Mouse (Mus musculus) neural tube, embryonic 12.5 days (tissue): ENCODE results near the gene Ccl7. TPM values are rescaled to one million over a fixed set of nuclear protein-coding genes. Genes with fewer than 3 reads are reported as not detected.

Source experiments
- ATAC-seq: fragments of 200-750 bp; cut with Nextera tagmentation; 2 replicates; pipeline ENCODE4 v1.8.0; 2017; ENCODE audit warnings: low read depth, mild to moderate bottlenecking, moderate TSS enrichment, moderate library complexity; ENCODE audit not compliant: low FRiP score
- H3K27ac ChIP-seq: fragments of 300-500 bp; sonication (generic); 2 replicates; pipeline ENCODE4 v1.5.1; 2016
- H3K27me3 ChIP-seq: fragments of 300-500 bp; sonication (generic); replicated peaks from 2 replicates; pipeline ENCODE4 v1.6.1; 2016; ENCODE audit warnings: mild to moderate bottlenecking
- H3K36me3 ChIP-seq: fragments of 300-500 bp; sonication (generic); 2 replicates; pipeline ENCODE4 v1.6.1; 2016; ENCODE audit warnings: mild to moderate bottlenecking
- H3K4me1 ChIP-seq: fragments of 300-500 bp; sonication (generic); 2 replicates; pipeline ENCODE4 v1.6.1; 2016
- H3K4me2 ChIP-seq: fragments of 300-500 bp; sonication (generic); replicated peaks from 2 replicates; pipeline ENCODE4 v1.6.1; 2016; ENCODE audit warnings: mild to moderate bottlenecking
- H3K4me3 ChIP-seq: fragments of 300-500 bp; sonication (generic); 2 replicates; pipeline ENCODE4 v1.5.1; 2016
- H3K9ac ChIP-seq: fragments of 300-500 bp; sonication (generic); 2 replicates; pipeline ENCODE4 v1.6.1; 2016; ENCODE audit warnings: mild to moderate bottlenecking
- H3K9me3 ChIP-seq: fragments of 300-500 bp; sonication (generic); 2 replicates; pipeline ENCODE4 v1.6.1; 2016; ENCODE audit warnings: mild to moderate bottlenecking
- WGBS: fragments of 180-500 bp; shearing (Covaris S2); methylation state at CpG from one replicate; pipeline ENCODE4 v1.1.7; 2016; 5-methylcytosine and 5-hydroxymethylcytosine counted together
- polyA plus RNA-seq: library from polyadenylated mRNA; unstranded; fragments of >200 nt; fragmentation: Nextera tagmentation; extraction: Ambion mirVana; gene quantifications from 2 replicates; pipeline ENCODE4 v1.2.1, GENCODE M21; 2016

Ccl7 gene
- polyA plus RNA-seq, 1 experiment from 2014 or later: 1.7 TPM

GRCm38 (mm10) chr11:82078136-82078730 lies 32.7 kb downstream of the Ccl7 start:
- Histone ChIP-seq H3K9me3 (no peaks in the 10 kb centered on the region), H3K27me3 (no peaks in the 10 kb centered on the region), H3K9ac (no peak overlapping the region), H3K4me1 (no peaks in the 10 kb centered on the region), H3K4me2 (no peak overlapping the region), H3K4me3 (no peak overlapping the region), H3K36me3 (no peaks in the 10 kb centered on the region), H3K27ac (no peak overlapping the region)
- no peak for ATAC-seq

GRCm38 (mm10) chr11:82080865-82081264 lies 35.4 kb downstream of the Ccl7 start:
- no peak overlapping the region for H3K9ac ChIP-seq
- 78% methylated on average over 3 of the region's 3 CpGs for WGBS
- H3K36me3 ChIP-seq: no peaks in the 10 kb centered on the region
- H3K4me2 ChIP-seq: no peak overlapping the region
- no peaks in the 10 kb centered on the region for H3K9me3 ChIP-seq
- ATAC-seq: no peak
- H3K27me3 ChIP-seq: no peaks in the 10 kb centered on the region
- H3K27ac ChIP-seq: no peak overlapping the region
- no peaks in the 10 kb centered on the region for H3K4me1 ChIP-seq
- no peak overlapping the region for H3K4me3 ChIP-seq

- H3K9me3 ChIP-seq: no peaks in the 10 kb centered on the region
- H3K27ac ChIP-seq: no peak overlapping the region
- no peaks in the 10 kb centered on the region for H3K36me3 ChIP-seq
- H3K4me1 ChIP-seq: no peaks in the 10 kb centered on the region
- no peak overlapping the region for H3K4me3 ChIP-seq
- ATAC-seq: no peak
- no peak overlapping the region for H3K9ac ChIP-seq
- 78% methylated on average over 3 of the region's 3 CpGs for WGBS
- no peaks in the 10 kb centered on the region for H3K27me3 ChIP-seq
- no peak overlapping the region for H3K4me2 ChIP-seq
These were observed 38.8 kb downstream of the Ccl7 start for GRCm38 (mm10) chr11:82084360-82084759.

Other genes starting within 250 kb of the Ccl7 start
- gene 5530401A14Rik, start 185.0 kb upstream of the Ccl7 start, polyA plus RNA-seq: 0.06 and 0.13 TPM in 2 replicates
- 6.6 and 8.4 TPM in 2 replicates for gene Asic2, start 77.3 kb upstream of the Ccl7 start, polyA plus RNA-seq
- gene Ccl2, start 10.1 kb upstream of the Ccl7 start, polyA plus RNA-seq: 2.7 and 3.6 TPM in 2 replicates
- gene Gm17268, start 7.2 kb upstream of the Ccl7 start, polyA plus RNA-seq: not detected in 2 replicates
- gene Ccl11, start 12.1 kb downstream of the Ccl7 start, polyA plus RNA-seq: 0.24 and 0.31 TPM in 2 replicates
- 1.8 and 1.9 TPM in 2 replicates for gene Ccl12, start 56.1 kb downstream of the Ccl7 start, polyA plus RNA-seq
- gene Ccl8, start 69.5 kb downstream of the Ccl7 start, polyA plus RNA-seq: not detected in 2 replicates